Mouse (Mus musculus): Measurements from ENCODE around the gene Mpl. TPM values are rescaled to one million over a fixed set of nuclear protein-coding genes. Genes with fewer than 3 reads are reported as not detected.

Mpl gene
- polyA plus RNA-seq, 2 experiments from 2014 or later = not detected

DNA sequence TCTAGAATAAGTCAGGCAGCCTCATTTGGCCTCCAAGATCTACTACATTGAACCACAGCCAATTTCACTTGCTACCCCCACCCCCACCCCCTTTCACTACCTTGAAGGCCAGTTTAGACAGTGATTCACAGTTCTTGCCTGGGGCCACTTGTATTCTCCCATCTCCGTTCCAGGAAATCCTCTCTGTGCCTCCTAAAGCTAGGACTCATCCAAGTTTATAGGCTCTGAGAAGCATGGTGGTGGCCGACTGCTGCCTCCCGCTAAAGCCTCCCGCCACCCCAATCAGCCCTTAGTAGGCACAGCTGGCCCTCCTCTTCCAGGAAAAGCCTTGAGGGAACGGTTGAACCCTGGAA, 29.9 kb downstream of the Mpl start:
- peak; percentile 13 for ATAC-seq

DNA sequence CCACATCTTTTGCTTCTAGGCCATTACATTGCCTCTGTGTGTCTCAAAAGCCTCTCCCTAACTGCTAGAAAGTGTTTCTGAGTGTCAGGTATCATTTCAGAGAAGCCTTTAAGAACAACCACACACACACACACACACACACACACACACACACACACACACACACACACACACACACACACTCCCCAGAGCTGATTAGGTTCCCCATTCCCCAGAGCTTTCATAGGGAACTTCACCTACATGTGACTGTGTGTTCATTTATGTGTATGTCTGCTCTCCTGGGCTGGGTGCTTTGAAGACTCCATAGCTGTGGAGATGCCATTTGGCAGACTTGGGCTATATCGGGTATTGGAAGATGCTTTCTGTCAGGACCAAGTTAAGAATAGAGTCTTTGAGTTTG, 31.9 kb downstream of the Mpl start:
- no peak for ATAC-seq

DNA sequence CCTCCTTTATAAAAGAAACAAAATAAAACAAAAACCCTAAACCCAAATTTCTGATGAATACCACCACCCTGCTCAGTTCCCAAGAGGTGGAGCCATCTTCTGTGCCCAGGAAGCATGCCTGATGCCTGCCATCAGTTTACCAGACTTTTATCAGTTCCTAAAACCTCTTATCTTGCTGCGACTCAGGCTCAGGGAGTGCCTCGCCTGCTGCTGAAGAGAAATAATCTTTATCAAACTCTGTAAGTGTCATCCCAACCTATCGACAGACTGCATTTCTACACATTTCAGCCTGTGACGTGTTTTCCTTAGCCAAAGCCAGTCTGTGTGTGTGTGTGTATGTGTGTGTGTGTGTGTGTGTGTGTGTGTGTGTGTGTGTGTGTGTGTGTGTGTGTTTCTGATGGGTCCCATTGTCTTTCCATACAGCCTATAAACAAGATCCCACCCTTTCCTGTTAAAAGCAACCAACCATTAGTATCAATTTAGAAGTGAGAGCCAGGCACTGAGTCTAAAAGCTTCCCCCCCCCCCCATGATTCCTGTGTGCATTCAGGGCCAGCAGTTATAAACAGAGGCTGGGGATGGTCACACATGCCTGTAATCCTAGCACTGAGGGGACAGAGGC, 32.7 kb downstream of the Mpl start:
- ATAC-seq = no peak

DNA sequence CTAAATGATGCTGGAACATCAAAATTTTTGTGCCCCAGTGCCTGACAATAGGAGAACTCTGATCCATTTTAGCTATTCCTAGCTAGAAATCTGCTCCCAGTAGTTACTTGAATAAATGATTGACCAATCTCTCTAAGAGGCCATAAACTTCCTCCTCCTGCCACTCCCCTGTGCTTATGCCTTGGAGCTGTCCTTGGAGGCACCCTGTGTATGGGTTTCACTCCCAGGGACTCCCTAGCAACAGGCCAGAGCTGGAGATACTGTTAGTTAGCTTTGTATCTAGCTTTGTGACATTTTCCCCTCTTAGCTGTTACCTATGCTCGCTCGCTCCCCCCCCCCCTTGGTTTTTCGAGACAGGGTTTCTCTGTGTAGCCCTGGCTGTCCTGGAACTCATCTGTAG, 35.9 kb downstream of the Mpl start:
- no peak for ATAC-seq

DNA sequence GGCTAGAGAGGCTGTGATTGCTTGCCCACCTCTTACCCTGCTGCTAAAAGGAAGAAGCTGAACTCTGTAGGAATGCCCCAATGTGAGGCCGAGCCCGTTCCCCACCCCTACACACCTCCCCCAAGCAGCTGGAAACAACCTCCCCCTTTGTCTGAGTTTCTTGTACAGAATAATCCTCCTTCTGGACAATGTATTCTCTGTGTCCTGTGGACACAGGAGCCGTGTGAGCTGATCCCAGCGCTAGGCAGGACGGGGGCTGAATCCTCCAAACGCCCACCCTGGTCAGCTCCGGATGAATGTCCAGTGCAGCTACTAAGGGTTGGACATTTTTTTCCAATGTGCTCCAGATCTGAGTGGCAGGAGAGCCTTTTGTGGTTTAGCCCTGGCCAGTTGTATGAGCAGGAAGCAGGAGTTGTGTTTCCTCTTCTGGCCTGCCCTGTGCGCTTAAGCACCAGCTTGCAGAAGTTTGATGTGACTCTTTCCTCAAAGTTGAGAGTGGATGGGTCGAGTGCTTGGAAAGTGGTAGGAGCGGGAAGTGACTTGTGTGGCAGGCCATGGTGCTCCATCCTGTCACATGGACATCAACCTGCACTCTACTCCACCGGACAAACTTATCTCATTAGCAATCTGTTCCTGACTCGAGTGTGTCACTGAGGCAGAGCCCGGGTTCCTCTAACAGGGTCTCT, 40.1 kb downstream of the Mpl start:
- no peak for ATAC-seq

DNA sequence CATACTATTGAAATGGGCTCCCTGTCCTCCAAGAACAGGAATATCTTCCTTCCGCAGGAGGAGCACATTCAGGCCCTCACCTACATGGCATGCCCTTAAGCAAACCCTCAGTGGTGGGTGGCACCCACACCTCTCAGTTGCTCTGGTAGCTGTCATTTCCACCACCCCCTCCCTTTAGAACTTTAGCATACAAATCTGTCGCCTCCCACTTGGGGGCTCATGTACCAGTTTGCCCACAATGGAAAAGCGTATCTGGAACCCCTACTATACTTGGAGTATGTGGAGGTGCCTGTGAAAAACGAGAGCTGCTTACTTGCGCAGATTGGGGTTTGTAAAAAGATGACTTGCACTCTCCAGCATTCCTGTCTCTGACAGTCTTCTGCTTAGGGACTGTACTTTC, 41.0 kb downstream of the Mpl start:
- ATAC-seq = no peak

DNA sequence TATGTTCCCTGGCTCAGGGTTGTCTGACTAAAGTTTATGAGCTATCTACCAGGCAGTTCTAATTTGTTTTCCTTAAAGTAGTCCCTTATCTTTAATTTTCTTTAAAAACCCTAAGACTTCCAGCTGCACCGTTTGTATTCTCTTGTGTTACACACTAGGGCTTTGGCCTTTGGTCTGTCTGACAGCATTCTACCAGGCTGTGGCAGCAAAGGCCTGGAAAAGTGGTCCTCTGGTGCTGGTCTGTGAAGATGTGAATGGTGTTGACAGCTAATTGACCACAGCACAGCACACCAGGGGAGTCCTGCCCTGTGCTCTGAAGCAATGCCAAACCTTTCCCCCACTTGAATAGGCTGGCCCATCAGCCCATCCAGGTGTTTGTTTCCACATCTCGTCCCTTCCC, 41.5 kb downstream of the Mpl start:
- ATAC-seq = no peak

DNA sequence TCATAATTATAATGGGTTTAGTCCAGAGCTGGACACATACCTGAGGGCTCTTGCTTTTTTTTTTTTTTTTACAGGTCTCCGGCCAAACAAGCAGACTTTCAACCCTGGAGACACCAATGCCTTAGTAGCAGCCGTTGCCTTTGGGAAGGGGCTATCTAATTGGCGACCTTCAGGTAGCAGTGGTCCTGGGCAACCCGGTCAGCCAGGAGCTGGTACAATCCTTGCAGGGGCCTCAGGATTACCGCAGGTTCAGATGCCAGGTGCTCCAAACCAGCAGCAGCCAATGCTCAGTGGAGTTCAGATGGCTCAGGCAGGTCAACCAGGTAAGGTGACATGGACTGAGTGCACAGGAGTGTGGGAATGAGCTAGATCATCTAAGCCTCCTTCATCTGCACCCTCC, 43.8 kb downstream of the Mpl start:
- no peak for ATAC-seq

DNA sequence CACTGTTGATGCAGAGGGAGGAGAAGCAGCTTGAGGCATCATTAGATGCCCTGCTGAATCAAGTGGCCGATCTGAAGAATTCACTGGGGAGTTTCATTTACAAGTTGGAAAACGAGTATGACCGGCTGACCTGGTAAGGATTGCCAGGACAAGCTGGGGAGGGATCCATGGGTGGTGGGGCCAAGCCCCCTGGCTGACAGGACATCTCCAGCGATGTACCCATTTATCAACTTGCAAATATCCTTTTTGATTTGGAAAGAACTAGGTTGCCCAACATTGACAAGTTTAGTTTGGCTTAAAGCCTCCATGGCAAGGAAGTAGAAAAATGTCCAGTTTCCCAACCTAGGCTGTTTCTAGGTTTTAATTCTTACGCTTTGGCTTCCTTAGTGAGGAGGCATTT, 46.4 kb downstream of the Mpl start:
- no peak for ATAC-seq

DNA sequence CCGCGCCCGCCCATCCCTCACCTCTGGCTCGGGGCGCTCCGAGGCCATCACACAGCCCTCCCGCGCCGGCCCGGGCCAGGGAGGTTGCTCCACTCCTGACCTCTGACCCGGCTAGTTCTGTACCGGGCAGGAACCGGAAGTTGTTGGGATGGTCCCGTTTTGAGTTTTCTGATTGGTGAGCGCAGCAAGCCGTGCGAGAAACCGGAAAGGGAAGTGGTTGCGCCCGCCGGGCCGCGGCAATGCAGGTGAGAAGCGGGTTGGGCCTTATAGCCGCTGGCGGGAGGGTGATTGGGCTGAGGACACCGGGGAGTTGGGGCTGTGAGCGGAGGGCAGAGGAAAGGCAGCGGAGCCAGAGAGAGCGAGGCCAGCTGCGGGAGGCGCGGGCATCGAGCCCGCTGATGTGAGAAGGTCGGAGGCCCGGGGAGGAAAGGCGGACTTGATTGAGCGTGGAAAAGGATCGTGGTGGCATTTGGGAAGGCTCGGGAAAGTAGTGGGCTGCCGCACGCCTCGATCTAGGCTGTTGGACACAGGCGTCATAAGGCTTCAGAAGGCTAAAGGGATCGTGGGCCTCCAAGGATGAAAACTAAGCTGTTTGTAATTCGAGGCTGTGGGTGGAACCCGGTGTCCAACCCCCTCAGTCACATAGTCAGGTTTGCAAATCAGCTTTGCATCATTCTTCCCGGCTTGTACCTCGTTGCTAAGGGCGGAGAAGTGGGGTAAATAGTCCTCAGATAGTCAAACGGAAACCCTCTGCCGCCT, 48.0 kb downstream of the Mpl start, which contains the start of the genes Szt2 and Med8:
TSS of gene Szt2 (minus strand) at position 132 of the 759 bp plus-strand sequence.
TSS of gene Med8 (plus strand) at position 196 of the 759 bp plus-strand sequence.
- ATAC-seq = peak; percentile 100

DNA sequence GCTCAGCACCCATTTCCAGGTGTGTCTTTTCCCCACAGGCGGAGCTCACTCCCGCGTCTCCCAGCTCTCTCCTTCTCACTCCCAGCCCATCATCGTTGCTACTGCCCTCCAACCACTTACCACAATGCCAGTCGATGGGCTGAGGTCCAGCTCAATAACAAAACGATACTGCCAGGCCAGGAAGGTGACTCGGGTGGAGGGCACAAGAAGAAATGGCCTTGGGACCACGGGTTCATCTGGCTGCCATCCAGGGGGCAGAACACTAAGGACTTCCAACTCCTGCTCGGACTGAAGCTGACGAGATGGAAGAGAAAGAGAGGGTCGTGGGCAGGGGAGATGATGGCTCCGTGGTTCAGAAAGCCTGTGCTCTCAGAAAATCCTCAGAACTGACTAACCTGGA, 54.6 kb downstream of the Mpl start:
- no peak for ATAC-seq

DNA sequence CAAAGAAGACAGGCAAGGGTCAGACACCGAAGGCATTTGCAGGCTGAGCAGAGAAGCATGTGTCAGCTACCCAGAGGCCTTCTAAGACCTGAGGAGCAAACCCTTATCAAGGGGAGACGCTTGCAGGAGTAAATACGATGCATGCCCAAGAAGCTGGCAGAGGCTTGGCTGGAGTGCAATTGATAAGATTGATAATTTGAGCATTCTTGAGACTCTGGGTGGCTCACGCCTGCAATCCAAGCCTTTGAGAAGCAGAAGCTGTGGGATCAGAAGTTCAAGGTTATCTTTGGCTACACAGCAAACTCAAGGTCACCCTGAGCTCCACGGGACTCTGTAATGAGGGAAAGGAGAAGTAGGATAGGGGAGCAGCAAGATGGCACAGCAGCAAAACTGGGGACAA, 55.4 kb downstream of the Mpl start:
- ATAC-seq = no peak

DNA sequence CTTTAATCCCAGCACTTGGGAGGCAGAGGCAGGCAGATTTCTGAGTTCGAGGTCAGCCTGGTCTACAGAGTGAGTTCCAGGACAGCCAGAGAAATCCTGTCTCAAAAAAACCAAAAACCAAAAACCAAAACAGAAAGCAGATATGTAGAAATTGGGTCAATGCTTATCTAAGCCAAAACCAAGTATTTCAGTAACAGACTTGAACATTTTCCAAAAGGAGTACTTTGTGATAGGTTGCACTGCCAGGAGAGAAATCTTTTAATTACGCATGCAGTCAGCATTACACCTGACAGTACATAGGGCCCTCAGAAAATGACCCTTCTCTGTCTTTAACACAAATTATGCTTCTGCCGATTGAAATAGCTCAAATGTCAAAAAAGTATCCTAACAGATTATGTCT, 55.9 kb downstream of the Mpl start:
- no peak for ATAC-seq

DNA sequence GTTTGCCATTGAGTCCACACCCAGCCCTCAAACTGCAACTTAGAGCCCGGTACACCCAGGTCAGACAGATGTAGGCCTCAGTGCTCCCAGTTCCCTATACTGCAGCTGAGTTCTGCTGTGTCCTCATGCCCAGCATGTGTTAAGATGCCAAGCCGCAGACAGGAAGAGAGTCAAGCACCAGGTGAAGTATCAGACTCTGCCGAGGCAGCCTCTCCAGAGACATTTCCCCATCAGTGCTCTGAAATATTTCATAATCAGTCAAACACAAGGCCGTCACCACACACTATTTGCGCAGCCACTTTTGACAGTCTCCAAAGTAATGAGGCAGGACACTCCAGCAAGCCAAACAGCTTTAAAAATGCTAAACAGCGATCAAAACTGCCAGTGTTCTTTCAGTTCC, 58.9 kb downstream of the Mpl start:
- ATAC-seq = no peak

DNA sequence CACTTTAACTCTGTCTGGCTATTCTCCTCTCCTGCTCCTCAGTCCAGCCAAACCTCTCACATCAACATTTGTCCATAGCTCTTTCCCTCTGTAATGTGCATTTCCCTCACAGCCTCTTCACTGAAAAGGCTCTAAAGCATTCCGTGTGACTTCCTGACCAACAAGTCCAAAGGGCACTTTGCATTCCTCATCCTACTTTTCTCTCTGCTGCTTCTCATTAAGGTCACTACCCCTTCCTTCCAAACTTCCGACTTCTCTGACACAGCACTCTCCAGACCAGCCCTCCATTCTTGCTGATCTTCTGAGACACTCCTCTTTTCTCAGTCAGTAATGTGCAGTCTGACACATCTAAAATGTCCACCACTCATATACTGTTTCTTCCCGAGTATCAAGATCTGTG, 60.9 kb downstream of the Mpl start:
- no peak for ATAC-seq

DNA sequence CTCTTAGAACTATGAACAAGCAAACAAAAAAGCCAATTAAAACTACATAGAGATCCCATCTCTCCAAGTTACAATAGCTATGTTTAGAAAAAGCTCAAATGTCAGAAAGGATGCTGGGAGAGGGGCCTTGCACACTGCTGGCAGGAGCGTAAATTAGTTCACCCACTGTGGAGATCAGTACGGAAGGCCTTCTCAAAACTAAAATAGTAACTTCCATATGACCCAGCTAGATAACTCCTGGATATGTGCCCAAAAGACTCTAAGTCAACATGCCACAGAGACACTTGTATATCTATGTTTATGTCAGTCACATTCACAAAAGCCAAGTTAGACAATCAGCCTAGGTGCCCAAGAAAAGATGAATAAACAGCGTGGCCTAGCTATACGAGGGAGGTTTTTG, 62.0 kb downstream of the Mpl start:
- ATAC-seq = no peak

DNA sequence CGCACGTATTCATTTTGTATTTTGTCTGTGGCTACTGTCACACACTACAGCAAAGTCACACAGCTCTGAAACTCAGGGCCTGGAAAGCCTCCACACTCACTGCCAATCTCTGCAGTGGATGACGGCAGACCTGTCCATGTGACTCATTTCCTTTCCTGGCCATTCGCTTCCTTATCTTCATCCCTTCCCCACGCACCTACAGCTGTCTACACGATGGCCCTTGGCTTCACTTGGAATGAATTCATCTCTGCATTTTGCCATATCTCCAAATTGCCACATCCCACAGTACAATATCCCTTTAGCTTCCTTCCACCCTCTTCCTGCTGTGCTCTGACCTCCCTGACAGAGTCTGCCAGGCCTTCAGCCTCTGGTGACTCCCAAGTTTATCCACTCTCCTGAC, 62.8 kb downstream of the Mpl start:
- ATAC-seq = no peak

Other genes starting within 250 kb of the Mpl start
- under 1 TPM; 0.39 to 0.65 TPM for gene Ptprf, start 166.1 kb downstream of the Mpl start, polyA plus RNA-seq (2017; shearing (Covaris generic))
- gene Szt2, start 48.2 kb downstream of the Mpl start, polyA plus RNA-seq (2017; shearing (Covaris generic)) = 10 to 100 TPM in 1 of 2 experiments, 1 to 10 TPM in 1; 9.7 to 13.5 TPM
- gene Med8, start 48.2 kb downstream of the Mpl start, polyA plus RNA-seq (2017; shearing (Covaris generic)) = 100 to 1,000 TPM; 110 to 111 TPM
- 100 to 1,000 TPM; 115 to 129 TPM for gene Elovl1, start 29.4 kb downstream of the Mpl start, polyA plus RNA-seq (2017; shearing (Covaris generic))
- 1 to 10 TPM; 4.6 to 7.1 TPM for gene Cdc20, start 20.2 kb downstream of the Mpl start, polyA plus RNA-seq (2017; shearing (Covaris generic))
- under 1 TPM in 1 of 2 experiments, not detected in 1; 0.16 TPM for gene Tie1, start 32.5 kb upstream of the Mpl start, polyA plus RNA-seq (2017; shearing (Covaris generic))
- not detected for gene 2610528J11Rik, start 69.5 kb upstream of the Mpl start, polyA plus RNA-seq (2017; shearing (Covaris generic))
- gene Tmem125, start 86.5 kb upstream of the Mpl start, polyA plus RNA-seq (2017; shearing (Covaris generic)) = not detected
- not detected for gene Cfap57, start 163.3 kb upstream of the Mpl start, polyA plus RNA-seq (2017; shearing (Covaris generic))
- gene Ebna1bp2, start 163.3 kb upstream of the Mpl start, polyA plus RNA-seq (2017; shearing (Covaris generic)) = 100 to 1,000 TPM; 167 to 193 TPM
- not detected for gene Olfr62, start 201.4 kb upstream of the Mpl start, polyA plus RNA-seq (2017; shearing (Covaris generic))
- gene Olfr1342, start 235.2 kb upstream of the Mpl start, polyA plus RNA-seq (2017; shearing (Covaris generic)) = under 1 TPM in 1 of 2 experiments, not detected in 1; 0.26 TPM
- under 1 TPM in 1 of 2 experiments, not detected in 1; 0.09 TPM for gene Olfr1341, start 246.0 kb upstream of the Mpl start, polyA plus RNA-seq (2017; shearing (Covaris generic))